Mouse (Mus musculus) retina, postnatal 7 days (tissue): Measurements from ENCODE around the gene D430042O09Rik.
"Not testable (repeated sequence)": the region's sequence is repeated elsewhere in the genome, so short reads cannot be mapped to it uniquely, and the experiment has no call there.

ENCODE experiments used
- DNase-seq: peaks from one replicate; pipeline ENCODE4 v3.0.0-alpha.2; 2012; ENCODE audit warnings: low read depth, low spot score

Gene D430042O09Rik

GRCm38 (mm10) chr7:125707593-125708022 is at the start of gene D430042O09Rik, which contains the start of gene Gtf3c1:
Gene D430042O09Rik (plus strand): TSS chr7:125707888.
Gene Gtf3c1 (minus strand): TSS chr7:125707780.
- peak; percentile 99 for DNase-seq

DNA sequence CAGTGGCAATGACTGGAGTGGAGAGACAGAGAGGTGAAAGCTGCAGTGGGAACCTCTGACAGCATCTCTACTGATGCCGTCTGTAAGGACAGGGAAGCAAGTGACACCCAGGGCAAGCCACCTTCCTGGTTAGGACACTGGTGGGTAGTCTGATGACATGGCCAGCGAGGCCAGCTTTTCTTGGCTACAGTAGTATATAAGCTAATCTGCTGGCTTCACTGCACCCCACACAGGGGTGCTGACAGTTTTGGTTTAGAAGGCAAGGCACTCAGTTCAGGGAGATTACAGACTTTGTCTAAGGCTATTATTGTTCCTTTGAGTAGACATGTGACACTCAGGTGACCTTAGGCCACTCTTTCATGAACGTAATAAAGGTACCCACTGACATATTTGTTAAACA is 44.0 kb upstream of the D430042O09Rik start:
- DNase-seq, result no peak

DNA sequence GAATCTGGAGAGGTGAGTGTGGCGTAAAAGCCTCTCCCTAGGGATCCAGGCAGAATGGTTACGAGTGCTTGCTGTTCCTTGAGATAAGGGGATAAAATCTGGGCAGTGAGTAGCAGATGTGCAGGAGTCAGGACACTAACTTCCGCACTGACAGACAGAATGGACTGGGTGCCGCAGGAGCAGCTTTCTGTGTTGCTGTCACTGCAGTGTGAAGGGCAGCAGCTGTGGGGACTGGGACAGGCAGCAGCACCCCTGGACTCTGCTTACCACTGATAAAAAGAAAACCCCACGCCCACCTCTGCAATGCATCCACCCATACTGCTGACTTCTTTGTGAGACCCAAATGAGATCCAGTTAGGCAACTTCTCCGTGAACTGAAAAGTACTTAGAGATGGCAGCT is 36.8 kb upstream of the D430042O09Rik start:
- DNase-seq, result no peak

DNA sequence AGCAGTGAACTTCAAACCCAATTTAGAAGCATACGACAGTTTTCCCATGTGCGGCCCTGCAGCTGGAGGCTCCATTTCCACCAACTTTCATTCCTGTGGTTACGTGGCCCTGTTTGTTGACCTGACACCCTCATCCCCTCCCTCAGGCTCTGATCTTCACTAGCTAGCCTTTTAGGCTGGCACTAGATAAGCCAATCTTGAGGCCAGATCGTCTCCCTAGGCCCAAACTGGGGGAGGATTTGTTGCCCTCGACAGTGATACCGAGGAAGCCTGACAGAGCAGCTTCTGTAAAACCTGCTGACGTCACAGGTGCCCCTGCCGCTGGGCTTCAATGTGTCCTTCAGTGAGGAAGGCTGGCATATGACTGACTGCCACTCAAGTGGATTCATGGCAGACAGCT is 36.3 kb upstream of the D430042O09Rik start:
- no peak for DNase-seq

DNA sequence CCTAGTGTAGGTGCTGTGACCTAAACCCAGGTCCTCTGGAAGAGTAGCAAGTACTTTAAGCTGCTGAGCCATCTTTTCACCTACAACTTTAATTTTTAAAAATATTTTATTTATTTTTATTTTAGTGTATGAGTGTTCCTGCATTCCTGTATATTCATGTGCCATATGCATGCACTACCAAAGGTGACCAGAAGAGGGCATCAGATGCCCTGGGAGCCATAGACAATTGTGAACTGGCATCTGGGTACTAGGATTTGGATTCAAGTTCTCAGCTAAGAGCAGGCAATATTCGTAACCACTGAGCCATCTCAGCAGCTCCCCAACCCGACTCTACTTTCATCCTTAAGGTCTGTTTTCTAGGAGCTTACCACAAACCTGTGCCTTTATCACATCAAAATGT is 32.8 kb upstream of the D430042O09Rik start:
- DNase-seq, result peak; percentile 35

GRCm38 (mm10) chr7:125678756-125679155 is 28.9 kb upstream of the D430042O09Rik start:
- no peak for DNase-seq

- no peak for DNase-seq
These were observed 27.8 kb upstream of the D430042O09Rik start for GRCm38 (mm10) chr7:125679936-125680335.

DNA sequence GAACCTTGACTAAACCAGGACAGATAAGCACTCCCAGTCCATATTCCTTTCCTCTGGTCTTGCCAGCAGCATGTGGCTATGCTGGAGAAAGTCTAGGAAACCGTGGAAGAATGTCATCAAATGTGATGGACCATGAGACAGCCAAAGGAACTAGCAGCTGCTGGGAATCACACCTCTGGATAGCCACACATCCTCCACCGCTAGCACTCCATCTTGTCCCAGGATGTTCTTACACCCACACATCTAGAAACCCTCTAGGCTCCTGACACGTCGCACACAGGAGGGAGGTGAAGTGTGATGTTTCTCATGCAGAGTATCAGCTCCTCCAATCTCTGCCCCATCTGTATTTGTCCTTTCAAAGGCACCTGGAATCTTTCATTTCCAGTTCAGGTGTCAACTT is 17.2 kb upstream of the D430042O09Rik start:
- DNase-seq, result no peak

GRCm38 (mm10) chr7:125694056-125694455 is 13.6 kb upstream of the D430042O09Rik start:
- no peak for DNase-seq

GRCm38 (mm10) chr7:125702791-125703190 is 4.9 kb upstream of the D430042O09Rik start:
- DNase-seq, result no peak

DNA sequence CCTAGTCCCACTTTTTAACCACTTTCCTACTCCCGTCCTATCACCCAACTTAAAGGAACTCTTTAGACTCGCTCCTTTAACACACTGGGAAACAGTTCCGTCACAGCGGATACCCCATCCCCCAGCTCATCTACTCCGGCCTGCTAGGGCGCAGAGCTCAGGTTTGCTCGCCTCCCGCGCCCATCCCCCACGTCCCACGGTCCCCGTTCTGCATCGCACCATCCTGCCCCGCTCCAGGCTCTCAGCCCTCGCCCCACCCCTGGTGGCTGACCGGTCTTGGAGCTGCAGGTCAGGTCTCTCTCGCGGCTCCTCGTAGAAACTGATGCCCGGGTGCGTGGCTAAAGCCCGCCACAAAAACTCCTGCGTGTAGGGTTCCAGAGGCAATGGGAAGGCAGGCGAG is 502 bp upstream of the D430042O09Rik start:
- DNase-seq, result no peak

GRCm38 (mm10) chr7:125708100-125708499 is 412 bp downstream of the D430042O09Rik start:
- no peak for DNase-seq

DNA sequence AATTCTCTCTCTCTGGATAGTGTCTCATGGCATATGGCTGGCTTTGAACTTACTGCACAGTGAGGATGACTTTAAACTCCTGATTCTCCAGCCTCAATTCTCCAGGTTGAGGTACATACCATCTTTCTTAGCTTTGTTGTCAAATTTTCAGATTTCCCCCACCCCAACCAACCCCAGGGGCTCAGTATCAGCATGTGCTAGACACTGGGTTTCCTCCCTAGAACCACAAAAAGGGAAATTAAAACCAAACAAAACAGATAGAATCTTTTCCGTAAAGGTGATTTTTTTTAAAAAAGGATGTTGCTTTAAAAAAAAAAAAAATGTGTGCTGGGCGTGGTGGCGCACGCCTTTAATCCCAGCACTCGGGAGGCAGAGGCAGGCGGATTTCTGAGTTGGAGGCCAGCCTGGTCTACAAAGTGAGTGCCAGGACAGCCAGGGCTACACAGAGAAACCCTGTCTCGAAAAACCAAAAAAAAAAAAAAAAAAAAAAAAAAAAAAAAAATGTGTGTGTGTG is 5.9 kb downstream of the D430042O09Rik start:
- DNase-seq, result not testable (repeated sequence)

DNA sequence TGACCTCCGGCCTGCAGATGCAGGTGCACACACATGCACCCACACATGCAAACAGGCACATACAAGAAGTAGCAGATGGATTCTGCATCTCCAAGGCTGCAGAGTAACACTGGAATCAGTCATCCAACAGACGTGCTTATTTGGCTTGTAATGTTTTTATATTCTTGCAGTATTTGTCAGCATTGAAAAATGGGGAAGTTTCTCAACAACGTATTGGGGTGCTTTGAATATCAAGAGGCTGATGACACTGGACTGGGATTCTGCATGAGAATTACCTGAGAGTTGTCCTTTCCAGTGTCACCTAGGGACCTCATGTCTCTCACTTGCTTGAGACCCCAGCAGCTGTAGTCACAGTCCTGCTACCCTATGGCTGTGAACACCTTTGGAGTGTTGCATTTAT is 7.1 kb downstream of the D430042O09Rik start:
- no peak for DNase-seq

DNA sequence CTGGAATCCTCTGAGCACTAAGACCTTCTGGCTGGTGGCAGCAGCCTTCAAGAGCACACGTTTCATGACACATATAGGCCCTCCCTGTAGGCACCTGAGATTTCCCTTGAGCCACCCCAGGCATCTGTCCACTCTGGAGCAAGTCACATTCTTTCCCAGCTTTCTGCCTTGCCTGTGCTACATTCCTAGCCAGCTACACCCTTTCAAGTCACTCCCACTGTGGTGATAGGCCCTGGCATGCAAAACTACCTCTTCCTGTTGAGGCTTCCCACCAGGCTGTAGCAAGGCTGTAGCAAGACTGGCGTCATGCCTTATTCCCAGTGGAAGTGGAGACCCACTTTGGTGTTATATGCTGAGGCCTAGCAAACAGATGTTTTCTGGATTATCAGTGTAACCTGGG is 9.0 kb downstream of the D430042O09Rik start:
- no peak for DNase-seq

- no peak for DNase-seq
These were observed 9.9 kb downstream of the D430042O09Rik start for GRCm38 (mm10) chr7:125717612-125718011.

- peak; percentile 8 for DNase-seq
These were observed 12.7 kb downstream of the D430042O09Rik start for GRCm38 (mm10) chr7:125720370-125720769.

GRCm38 (mm10) chr7:125721033-125721432 is 13.3 kb downstream of the D430042O09Rik start:
- no peak for DNase-seq

- no peak for DNase-seq
These were observed 14.4 kb downstream of the D430042O09Rik start for GRCm38 (mm10) chr7:125722127-125722526.

GRCm38 (mm10) chr7:125723189-125723972 is 15.7 kb downstream of the D430042O09Rik start:
- DNase-seq, result peak; percentile 69

DNA sequence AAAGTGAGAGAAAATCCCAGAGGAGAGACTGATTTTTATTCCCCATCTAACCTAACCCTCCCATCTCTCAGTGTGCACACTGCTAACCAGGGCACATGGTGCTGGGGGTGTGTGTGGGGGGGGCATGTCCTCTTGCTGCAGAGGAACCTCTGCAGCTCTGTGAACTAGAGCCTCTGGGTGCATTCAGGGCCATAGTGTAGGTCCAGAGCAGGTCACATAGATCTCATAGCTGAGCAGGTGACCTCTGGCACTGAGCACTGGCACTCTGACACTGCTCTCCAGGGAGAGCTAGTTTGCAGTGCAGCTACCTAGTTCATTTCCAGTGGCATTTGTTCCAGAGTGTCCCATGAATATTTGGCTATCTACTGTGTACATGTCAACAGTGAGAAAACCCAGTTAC is 24.0 kb downstream of the D430042O09Rik start:
- DNase-seq, result no peak

- no peak for DNase-seq
These were observed 26.1 kb downstream of the D430042O09Rik start for GRCm38 (mm10) chr7:125733791-125734190.

- no peak for DNase-seq
These were observed 28.8 kb downstream of the D430042O09Rik start for GRCm38 (mm10) chr7:125736366-125737015.
